Mouse (Mus musculus): ENCODE data around the gene Parvb.

GRCm38 (mm10) chr15:84213162-84213739, 18.6 kb upstream of the Parvb start:
- TF ChIP-seq CTCF (conservative IDR thresholded peaks at IDR 0.05 in 1 of 2, IDR thresholded peaks at IDR 0.05 in 1 of 2; ENCODE audit: low read depth in 2 of 2, low read length in 2 of 2) (no peak), SMC3 (IDR thresholded peaks at IDR 0.05; ENCODE audit: low read depth, low read length) (no peak), POLR2A (IDR thresholded peaks at IDR 0.05; ENCODE audit: low read depth, low read length) (no peak), CHD2 (IDR thresholded peaks at IDR 0.05; ENCODE audit: low read length) (no peak), MAFK (IDR thresholded peaks at IDR 0.05; ENCODE audit: insufficient replicate concordance, low read length) (no peak), EP300 (IDR thresholded peaks at IDR 0.05; ENCODE audit: low read length) (no peak), USF1 (IDR thresholded peaks at IDR 0.05; ENCODE audit: low read depth, low read length) (no peak), NRF1 (IDR thresholded peaks at IDR 0.05; ENCODE audit: low read depth, low read length) (no peak), IRF4 (IDR thresholded peaks at IDR 0.05; ENCODE audit: low read depth, low read length) (no peak), HCFC1 (IDR thresholded peaks at IDR 0.05; ENCODE audit: low read depth, low read length) (no peak), ELF1 (IDR thresholded peaks at IDR 0.05; ENCODE audit: low read depth, low read length) (no peak), ZC3H11A (IDR thresholded peaks at IDR 0.05; ENCODE audit: low read depth, low read length) (no peak), RCOR1 (conservative IDR thresholded peaks at IDR 0.05; ENCODE audit: low read depth, low read length) (no peak)

All from CH12.LX (cell line).